Mouse (Mus musculus) ovary, postnatal 36 days (tissue): ENCODE results near the gene Ptprg.
A peak's percentile ranks its signal among the peaks of the same experiment; 100 is the strongest.
"Not testable (repeated sequence)": the region's sequence is repeated elsewhere in the genome, so short reads cannot be mapped to it uniquely, and the experiment has no call there.

ENCODE experiments used
- DNase-seq: peaks from one replicate; pipeline ENCODE4 v3.0.0; 2022; ENCODE audit warnings: low spot score, mixed read lengths

The Ptprg gene

DNA sequence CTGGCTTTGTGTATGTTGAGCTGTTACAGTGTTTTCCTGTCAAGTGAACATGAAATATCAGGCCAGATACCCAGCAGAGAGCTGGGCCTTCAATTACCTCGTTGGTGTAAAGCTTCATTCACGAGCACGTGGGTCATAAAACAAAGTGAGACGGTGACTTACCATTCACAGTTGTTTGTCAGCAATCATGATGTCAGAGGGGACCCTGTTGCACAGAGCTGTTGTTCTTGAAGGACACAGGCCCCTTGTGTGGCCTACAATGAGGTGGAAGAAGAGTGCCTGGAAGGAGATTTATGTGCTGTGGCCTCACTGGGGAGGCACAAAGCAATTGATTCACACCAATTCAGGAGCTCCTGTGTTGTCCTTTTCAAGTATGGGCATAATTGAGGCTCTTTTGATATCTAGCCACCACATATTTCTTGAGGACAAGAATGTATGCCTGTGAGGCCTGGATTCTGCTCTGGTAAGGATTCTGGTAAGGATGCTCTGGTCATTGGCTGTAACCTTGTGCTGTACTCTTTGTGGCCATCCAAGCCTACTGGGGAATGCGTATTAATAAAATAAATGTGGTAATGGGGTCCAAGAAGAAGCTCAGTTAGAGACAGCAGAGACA, 503.7 kb downstream of the Ptprg start:
- DNase-seq, result no peak

DNA sequence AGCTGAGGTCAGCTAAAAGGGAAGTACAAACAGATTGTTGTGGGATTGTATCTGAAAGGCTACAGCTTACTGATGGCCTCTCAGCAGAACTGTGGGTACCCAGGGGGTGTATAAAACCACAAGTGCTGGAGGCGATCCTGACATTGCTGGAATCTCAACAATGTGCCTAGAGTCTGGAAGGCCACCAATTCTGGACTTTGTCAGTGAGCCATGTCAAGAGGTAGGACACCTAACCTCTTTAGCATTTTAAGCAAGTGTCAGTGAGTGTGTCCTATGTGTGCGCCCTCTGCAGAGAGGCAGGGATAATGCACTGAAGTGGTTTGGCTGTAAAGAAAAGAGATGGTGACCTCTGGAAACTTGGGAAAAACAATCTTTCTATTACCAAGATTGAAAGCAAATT, 504.5 kb downstream of the Ptprg start:
- DNase-seq, result no peak

DNA sequence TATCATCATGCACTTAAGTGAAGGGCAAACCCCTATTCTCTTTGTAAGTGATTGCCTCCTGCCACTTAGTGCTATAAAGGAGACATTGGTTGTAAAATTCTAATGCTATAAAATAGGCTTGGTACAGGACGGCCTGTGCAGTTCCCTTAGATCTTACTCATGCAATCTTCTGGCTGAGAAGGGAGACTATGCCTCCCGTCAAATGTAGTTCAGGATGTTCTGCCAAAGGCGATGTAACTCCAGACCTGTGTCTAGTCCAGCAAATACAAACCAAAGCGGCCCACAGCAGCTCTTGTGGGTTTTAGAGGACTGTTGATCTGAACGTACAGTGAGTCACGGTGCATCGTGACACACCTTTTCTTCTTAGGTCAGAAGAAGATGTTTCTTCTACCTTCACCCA, 505.8 kb downstream of the Ptprg start:
- DNase-seq, result no peak

DNA sequence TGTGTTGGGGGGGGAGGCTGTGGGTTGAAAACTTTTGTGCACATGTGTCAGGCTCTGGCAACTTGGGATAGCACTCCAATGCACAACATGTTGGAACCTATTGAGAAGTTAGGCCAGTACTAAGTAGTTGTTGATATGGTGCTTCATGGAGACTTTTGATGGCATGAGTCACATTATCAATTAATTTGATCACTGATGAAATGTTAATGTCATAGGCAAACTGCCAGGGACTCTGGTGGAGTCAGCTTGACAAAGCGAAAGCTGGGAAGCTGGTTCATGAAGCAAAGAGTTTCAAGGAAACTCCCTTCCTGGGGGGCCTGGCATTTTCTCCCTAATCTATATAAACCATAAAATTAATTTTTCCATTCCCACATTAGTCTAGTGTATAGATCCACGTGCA, 508.0 kb downstream of the Ptprg start:
- DNase-seq, result not testable (repeated sequence)

DNA sequence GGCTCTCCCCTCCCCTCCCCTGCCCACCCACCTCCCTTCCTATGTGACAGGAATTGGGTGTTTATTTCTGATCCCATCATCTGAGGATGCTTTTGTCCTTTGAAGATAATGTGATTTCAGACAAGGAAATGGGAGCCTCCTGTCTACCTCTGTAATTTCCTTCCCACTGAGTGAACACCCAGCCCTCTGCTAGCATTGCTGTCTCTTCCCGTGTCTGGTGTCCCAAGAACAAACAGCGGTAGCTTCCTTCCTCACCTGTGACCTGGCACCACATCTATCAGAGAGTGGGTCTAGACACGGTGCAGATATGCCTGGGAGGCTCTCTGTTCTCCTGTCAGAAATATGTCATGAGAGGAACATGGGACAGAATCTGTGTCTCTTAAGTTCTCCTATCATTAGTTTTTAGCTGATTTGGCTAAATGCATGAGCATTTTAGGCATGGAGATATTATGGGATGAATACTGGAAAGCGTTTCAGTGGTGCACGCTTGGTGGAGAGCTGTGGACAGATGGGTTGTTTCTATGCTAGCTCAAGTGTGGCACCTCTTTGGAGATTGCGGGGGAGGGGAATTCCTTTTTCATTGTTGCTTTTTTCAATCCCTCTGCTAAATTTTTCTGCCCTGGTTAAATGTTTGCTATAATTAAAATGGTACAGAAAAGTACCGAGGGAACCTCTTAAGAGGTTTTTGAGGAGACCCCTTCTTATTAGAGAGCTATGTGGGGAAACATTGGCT, 509.5 kb downstream of the Ptprg start:
- DNase-seq, result no peak

DNA sequence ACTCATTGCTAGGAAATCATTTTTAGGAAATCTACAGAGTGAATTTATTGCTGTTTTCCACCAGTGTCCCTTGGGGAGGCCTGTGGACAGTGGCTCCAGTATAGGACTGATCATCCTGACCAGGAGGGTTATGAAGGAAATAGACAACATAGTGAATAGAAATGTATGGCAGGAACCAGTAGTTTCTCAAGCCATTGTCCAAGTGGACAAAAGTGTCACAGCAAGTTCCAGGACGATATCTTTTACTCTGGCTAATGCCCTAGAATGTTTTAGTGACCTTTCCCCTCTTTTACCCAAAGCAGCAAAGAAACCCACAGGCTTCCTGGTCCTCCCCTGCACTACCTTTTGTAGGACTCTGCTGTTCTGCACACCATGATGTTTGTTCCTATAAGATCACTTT, 511.7 kb downstream of the Ptprg start:
- no peak for DNase-seq

DNA sequence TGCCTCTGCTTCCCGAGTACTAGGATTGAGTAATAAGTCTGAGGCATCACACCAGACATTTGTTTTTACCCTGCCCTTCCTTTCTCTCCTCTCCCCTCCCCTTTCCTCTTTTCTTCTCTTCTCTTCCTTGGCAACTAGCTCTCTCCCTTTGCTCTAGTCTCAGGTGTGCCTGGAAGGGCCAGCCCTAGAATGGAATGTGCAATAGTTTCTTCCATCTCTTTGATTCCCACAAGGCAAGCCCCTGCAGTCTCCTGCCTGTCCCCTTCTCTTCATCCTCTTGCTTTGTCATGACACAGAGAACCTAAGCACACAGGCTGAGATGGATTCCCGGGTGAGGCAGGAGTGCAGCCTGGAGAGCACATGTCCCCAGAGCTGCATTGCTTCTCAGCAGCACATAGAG, 512.4 kb downstream of the Ptprg start:
- no peak for DNase-seq

DNA sequence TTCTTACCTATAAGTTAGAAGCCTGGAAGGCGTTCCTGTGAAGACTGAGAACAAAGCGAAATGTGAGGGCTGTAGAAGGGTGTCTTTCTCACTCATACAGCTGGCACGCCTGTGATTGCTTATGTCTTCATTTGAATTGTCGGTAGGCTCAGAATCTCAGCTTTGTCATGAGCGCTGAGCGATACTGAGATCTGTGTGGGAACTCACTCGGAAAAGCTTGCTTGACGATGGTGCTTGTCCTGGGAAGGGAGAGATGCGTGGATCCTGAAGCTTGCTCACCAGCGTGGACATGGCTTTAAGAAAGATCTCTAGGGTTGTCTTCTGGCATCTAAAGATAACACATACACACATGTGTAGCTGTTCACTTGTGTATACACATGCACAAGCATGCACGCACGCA, 516.4 kb downstream of the Ptprg start:
- no peak for DNase-seq

DNA sequence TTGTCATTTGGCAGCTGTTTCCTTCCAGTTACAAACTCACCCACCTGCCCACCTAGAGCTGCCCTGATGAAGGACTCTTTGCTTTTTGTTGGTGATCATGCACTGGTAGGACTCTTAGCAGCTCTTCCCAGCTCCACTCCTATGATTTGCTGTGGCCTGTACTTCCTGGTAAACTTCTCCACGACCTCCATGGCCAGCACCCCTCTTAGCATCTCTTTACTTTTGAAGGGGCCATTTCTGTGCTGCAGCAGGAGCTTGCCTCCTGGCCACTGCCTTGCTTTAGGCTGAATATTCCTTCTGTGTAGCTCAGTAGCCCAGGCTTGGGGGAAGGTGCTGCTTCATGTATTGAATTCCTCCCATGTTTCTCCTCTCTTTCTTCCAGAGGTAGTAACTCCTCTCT, 517.0 kb downstream of the Ptprg start:
- no peak for DNase-seq

DNA sequence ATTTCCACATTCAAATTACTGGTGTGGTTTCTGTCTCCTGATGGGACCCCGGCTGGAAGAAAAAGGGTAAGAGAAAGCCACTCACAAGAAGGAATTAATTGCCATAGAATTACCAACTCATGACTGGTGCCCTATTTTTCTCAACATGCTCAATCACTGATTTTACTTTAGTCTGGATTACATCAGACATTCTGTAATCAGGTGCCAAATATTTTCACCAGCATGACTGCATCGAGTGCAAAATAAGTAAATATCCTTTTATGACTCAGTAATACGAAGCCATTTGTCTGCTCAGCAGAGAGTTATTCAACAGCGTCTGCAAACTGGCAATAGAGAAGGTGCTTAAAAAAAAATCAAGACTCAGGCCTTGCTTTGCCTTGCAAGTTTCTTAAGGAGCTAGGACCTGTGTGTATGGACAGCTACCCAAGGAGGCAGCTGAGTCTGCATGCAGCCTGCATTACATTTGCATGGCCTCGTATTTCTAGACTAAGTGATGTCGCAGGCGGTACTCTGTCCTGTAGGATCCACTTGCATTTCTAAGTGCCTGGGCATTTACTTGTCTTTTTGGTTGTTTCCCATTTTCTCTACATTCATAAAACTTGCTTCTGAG, 517.6 kb downstream of the Ptprg start:
- DNase-seq, result no peak

DNA sequence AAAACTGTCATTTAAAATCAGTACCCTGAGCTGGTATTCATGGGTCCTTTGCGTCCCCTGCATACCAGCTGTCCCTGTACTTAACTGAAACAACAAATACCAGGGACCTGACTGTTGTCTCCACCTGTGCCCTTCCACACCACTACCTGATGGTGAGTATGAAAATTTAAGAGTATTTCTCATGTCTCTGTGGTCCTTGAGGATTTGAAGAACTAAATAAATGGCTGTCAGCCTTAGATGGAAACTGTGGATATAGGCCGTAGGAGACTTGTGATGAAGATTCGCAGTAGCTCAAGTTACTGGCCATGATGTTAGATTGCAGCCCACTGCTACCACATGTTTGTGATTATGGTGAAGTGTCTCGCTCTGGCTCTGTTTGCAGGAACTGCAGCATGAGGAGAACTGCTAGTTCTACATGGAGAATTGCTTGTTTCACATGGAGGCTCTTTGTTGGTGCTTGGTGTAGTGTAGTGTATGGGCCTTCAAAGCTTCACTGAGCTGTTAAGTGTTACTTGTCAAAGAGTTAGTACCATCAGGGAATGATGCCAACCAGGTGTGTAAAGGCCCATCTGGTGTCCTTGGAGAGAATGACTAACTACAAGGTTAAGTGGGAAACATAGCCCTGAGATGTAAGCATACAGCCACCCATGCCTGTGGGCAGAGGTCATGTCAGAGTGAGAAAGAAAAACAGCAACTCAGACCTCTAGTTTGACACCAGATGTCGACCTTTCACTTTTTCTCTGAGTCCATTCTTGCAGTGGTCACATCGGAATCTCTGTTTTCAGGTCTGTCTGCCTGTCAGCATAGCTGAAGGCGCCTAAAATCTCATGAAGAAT, 518.9 kb downstream of the Ptprg start:
- no peak for DNase-seq

DNA sequence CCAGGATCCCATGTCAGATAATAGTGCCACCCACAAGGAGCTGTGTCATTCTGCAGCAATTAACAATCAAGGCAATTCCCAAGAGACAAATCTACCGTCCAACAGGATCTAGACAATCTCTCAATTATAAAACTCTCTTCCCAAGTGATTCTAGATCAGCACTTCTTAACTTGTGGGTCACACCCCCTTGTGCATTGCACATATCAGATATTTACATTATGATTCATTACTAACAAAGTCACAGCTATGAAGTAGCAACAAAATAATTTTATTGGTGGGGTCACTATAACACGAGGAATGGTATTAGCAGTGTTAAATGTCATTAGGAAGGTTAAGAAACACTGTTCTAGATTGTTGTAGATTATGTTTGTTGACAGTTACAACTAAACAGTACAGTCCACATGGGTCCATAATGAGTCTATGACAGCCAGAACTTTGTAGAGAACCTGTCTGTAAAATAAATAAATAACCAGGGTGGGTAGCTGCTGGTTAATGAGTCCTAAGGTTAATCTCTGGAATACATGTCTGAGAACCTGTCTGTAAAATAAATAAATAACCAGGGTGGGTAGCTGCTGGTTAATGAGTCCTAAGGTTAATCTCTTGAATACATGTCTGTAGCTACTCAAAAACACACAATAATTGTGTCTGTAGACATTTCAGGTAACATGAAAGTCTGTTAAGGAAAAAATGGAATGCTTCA, 520.2 kb downstream of the Ptprg start:
- no peak for DNase-seq

DNA sequence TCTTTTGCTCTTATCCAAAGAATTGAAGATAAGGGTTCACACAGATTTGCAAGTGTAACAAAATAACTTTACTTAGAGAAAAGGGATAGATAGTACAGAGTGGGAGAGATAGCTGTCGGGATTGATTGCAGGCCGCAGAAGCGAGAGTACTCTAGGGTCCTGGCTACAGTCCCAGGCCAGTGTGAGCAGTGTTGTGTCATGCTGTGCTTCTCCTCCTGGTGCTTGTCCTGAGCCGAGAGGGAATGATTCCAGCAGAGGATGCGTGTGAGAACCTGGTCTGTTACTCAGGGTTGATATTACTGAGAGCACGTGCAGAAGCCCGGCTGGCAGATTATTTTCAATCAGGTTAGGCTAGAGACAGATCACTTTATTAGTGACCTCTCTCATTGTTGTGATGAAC, 523.9 kb downstream of the Ptprg start:
- peak; percentile 14 for DNase-seq

DNA sequence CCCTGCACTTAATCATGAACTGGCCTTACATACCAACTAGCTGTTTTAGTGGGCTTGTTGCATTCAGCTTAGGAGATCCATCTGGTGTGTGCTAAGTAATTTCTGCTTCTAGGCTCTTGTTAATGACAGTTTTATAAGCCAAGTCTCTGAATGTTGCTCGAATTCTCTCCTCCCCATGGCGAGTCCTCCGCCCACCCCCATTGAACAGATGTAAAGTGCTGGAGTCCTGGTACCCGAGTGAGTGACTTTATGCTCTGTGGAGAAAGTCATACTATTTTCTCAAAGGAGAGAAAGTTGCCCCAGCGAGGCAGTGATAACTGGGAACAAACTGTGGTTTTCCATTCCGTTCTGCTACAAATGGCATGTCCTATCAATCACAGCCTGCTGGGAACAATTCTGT, 525.9 kb downstream of the Ptprg start:
- no peak for DNase-seq

DNA sequence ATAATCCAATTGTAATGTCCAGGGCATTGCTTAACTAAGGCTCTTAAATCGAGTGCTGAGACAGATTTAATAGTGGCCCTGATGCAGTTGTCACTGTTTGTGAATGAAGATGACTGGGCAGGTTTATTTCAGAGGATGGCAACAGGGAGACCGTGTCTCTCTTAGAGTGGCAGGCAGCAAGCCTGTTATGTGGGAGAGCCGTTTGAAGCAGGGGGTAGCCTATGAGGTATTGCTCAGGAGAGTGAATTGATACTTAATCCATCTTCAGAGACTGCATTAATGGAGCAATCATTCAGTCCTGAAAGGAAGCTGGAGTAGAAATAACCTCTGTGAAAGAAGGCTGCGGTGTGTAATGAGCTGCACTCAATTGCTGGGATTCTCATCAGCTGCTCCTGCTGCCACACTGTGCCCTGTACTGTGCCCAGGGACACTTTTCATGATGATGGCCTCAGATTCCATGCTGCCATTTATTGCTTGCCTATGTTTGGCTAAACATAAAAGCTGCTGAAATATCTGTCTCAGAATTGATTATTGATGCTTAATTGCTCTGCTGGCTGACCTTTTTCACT, 526.6 kb downstream of the Ptprg start:
- DNase-seq, result no peak

DNA sequence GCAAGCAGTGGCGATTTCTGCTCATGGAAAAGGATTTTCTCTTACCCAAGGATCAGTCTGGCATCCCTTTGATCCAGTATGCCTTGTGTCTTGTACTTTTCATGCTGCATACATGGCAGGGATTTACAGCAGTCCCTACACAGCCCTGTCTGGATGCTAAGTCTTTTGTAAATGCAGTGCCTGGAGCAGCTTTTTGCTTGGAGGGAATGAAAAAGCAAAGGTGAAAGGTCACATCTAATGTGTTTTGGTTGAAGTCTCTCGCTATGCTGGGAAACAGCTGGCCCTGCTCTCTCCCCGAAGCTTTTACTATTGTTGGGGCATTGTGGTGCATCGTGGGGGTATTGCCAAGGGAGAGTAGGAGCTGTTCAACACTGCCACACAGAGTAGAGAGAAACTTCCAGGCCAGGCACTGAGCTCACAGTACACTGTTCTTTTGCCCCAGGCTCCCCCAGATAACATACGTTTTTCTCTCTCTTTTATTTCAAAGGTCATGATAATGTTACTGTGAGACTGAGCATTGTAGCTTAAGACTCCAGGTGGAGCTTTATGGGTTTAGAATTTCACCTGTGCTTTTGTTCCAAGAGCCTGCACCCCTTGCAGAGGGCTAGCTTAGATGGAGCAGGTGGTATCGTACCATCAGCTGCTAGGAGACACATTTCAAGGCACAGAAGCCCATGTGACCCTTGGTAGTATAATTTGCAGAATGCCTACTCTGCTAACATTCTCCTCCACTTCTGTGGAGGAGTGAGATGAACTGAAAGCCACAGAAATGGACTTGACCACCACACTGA, 529.0 kb downstream of the Ptprg start:
- DNase-seq, result no peak

DNA sequence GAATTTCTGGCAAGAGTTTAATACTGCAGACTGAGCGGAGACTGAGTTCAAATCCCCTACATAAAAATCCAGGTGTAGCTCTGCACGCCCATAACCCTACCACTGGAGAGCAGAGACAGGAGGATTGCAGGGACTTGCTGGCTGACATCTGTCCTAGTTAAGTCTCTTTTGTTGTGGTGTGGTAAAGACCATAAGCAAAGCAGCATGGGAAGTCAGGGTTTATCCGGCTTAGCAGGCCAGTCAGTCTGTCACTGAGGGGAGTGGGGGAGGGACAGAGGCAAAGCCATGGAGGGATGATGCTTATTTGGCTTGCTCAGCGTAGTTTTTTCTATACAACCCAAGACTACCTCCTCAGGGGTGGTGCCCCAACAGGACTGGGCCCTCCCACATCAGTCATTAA, 530.7 kb downstream of the Ptprg start:
- no peak for DNase-seq

DNA sequence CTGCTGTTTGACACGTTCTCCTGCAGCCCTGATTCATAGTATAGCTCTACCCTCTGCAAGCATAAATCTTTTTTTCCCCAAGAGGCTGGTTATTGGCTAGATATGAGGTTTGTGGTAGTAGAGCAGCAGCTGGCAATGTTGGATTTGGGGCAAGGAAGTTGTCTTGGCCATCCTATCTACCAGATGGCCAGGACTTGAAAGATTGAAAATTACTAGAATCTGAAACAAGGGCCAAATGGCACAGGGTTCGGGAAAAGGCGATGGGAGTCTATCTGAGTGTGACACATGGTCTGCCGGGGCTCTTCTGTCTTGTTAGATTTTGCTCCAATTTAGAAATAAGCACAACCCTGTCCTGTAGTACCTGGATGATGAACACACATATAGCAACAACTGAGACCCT, 531.7 kb downstream of the Ptprg start:
- no peak for DNase-seq

DNA sequence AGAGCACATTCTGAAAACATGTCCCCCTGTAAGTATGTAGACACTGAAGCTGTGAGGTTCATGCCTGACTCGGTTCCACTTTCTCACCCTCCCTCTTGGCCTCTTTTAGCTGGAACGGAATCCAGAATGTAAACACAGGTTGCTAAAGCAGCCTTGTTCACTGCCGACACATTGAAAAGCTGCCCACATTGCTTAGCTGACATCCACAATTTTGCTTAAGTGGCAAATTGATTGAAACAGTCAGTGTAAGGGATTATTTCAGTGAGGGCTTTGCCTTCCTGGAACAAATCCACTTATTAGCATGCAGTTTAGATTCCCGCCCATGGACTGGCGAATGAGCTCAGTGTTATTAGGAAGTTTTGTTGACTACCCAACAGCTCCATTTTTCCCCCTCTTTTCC, 532.8 kb downstream of the Ptprg start:
- no peak for DNase-seq

DNA sequence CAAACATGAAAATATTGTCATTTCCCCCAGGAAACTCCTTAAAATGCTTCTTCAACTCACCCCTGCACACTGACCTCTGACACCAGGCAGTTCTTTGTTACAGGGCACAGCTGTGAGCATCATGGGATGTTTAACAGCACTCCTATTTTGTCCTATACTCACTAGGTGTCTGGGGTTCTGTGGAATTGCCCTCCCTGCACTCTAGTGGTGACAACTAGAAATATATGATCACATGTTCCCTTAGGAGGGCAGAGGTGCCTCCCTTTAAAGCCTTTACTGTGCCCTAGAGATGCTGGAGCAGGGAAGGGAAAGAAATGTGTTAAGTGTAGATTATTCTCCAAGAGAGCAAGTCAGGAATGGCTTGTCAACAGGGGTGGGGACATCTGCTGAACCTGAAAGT, 536.6 kb downstream of the Ptprg start:
- no peak for DNase-seq

DNA sequence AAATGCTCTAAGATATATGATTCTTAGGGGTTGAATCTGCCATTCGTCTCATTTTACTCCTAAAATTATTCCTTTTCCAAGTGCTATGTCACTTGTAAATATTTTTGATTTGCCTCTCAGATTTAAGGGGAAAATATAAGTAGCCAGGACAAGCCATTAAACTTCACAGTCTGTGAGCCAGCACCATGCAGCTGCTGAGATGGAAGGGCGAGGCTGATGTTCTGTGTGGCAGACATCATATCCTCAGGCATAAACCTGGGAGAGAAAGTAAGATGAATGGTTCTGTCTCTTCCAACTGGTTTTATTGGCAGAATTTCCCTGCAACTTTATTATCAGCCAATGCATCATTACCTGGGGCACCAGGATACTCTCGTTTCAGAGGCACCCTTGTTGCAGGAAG, 538.4 kb downstream of the Ptprg start:
- DNase-seq, result no peak
